Comparison of ENCODE assay signal across 8 mouse cellular contexts in genomic region chr17:13659103-13659502, GRCm38 (mm10).
DNase-seq lines count a peak whose midpoint lies in the region; ATAC-seq lines count a peak whose summit lies in the region.

No protein-coding gene starts in this region.

- H3K4me3 ChIP-seq in forebrain, embryonic 12.5 days (replicated peaks): no peak overlapping the region
- no peak overlapping the region for H3K4me3 ChIP-seq in stomach, embryonic 14.5 days (ENCODE audit: low read depth, low read length)

- WGBS in forebrain, embryonic 12.5 days: 9% methylated on average over 8 of the region's 8 CpGs
- 38% methylated on average over 8 of the region's 8 CpGs for WGBS in stomach, embryonic 14.5 days

- no peak overlapping the region for H3K9ac ChIP-seq in forebrain, embryonic 12.5 days
- no peak overlapping the region for H3K9ac ChIP-seq in stomach, embryonic 14.5 days (replicated peaks; ENCODE audit: low read depth, low read length)

- peak overlapping the region; percentile 92 for H3K27ac ChIP-seq in forebrain, embryonic 12.5 days
- H3K27ac ChIP-seq in stomach, embryonic 14.5 days (ENCODE audit: low read length): peak overlapping the region; percentile 21; the same call in 1 of the 2 replicates

- H3K4me1 ChIP-seq in forebrain, embryonic 12.5 days: peaks cover 45% of the 10 kb centered on the region
- H3K4me1 ChIP-seq in stomach, embryonic 14.5 days (ENCODE audit: control insufficient read depth, insufficient read depth, low read length): peaks cover 12% of the 10 kb centered on the region; the same call in 1 of the 2 replicates

- peak overlapping the region; percentile 5; the same call in 1 of the 2 replicates for H3K4me2 ChIP-seq in forebrain, embryonic 12.5 days
- H3K4me2 ChIP-seq in stomach, embryonic 14.5 days (replicated peaks; ENCODE audit: low read depth, low read length): no peak overlapping the region

- no peaks in the 10 kb centered on the region for H3K27me3 ChIP-seq in forebrain, embryonic 12.5 days
- no peaks in the 10 kb centered on the region for H3K27me3 ChIP-seq in stomach, embryonic 14.5 days (ENCODE audit: control insufficient read depth, insufficient read depth, low read length)

- peak; percentile 44 for DNase-seq in gastrocnemius, postnatal 25 days
- DNase-seq in gastrocnemius, adult 8-10 months (ENCODE audit: low spot score in 2 of 2): no peak
- DNase-seq in induced T-regulatory cell, adult 2 months (ENCODE audit: low read depth): peak; percentile 63
- DNase-seq in adrenal gland, postnatal 10 days: no peak
- no peak for DNase-seq in testis, postnatal 14 days (ENCODE audit: low spot score)

- peak; percentile 12; the same call in 1 of the 2 replicates for ATAC-seq in forebrain, embryonic 12.5 days (ENCODE audit: low FRiP score)
- ATAC-seq in megakaryocyte, adult 5-6 weeks (ENCODE audit: poor library complexity, severe bottlenecking): peak; percentile 81
- no peak for ATAC-seq in stomach, embryonic 14.5 days (ENCODE audit: insufficient number of reproducible peaks, insufficient read depth, low FRiP score, low read depth)

- no peaks in the 10 kb centered on the region for H3K9me3 ChIP-seq in forebrain, embryonic 12.5 days
- H3K9me3 ChIP-seq in stomach, embryonic 14.5 days (ENCODE audit: control insufficient read depth, low read depth, low read length): no peaks in the 10 kb centered on the region

- no peaks in the 10 kb centered on the region for H3K36me3 ChIP-seq in forebrain, embryonic 12.5 days (replicated peaks)
- H3K36me3 ChIP-seq in stomach, embryonic 14.5 days (ENCODE audit: control insufficient read depth, insufficient read depth, low read length): no peaks in the 10 kb centered on the region

Comparison
In these comparisons a context has a peak if more than half of its experiments do, and no peak if none do; other contexts are left out.
1. DNase-seq: peak in gastrocnemius, postnatal 25 days (single experiment) and induced T-regulatory cell, adult 2 months (single experiment); none in gastrocnemius, adult 8-10 months (0 of 2), adrenal gland, postnatal 10 days (single experiment) and testis, postnatal 14 days (single experiment).